Mouse (Mus musculus): Measurements from ENCODE around the gene Txnrd2.
A peak's percentile ranks its signal among the peaks of the same experiment; 100 is the strongest.

Gene Txnrd2

GRCm38 (mm10) chr16:18394777-18395619 is 31.2 kb upstream of the Txnrd2 start:
- DNase-seq, result no peak

GRCm38 (mm10) chr16:18395620-18396036 is 30.6 kb upstream of the Txnrd2 start:
- DNase-seq, result no peak

- DNase-seq, result no peak
Measured at GRCm38 (mm10) chr16:18396201-18396600, 30.0 kb upstream of the Txnrd2 start.

DNA sequence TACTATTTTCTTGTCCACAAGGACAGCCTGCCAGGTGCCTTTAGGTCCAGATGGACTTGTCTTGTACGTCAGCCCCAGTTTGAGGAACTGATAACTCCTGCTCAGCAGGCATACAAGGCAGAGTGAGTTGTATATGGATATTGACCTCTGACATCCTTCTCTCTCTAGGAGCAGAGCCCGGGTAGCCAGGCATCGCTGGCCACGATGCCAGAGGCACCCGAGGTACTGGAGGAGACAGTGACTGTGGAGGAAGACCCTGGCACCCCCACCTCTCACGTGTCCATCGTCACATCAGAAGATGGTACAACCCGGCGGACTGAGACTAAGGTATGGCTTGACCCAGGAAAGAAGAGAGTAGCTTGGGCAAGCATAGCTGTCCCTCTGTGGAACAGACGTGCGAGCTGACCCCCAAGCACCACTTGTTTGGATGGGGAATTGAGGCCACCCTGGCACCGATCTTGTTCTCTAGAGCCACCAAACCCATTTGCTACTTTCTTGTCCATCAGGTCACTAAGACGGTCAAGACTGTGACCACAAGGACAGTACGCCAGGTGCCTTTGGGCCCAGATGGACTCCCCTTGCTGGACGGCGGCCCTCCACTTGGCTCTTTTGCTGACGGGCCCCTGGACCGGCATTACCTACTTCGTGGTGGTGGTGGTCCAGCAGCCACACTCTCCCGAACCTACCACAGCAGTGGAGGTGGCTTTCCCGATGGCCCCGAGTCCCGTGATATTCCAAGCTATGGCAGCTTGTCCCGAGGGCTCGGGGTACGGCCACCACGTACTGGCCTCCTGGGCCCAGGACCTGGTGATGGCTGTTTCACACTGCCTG is 29.2 kb upstream of the Txnrd2 start:
- no peak for DNase-seq

DNA sequence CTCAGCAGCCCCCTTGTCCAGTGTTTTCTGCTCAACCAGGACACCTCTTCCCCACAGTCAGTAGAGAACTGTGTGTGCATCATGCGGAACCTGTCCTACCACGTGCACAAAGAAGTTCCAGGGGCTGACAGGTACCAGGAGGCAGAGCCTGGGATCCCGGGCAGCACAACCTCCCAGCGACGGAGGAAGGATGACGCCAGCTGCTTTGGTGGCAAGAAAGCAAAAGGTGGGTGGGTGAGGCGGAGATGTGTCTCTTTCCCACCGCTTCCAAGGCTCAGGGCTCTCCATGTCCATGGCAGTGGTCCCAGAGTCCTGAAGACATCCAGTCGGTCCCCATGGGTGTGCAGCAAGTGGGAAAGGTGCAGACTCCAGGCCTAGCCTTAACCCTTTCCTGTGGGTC is 26.2 kb upstream of the Txnrd2 start:
- DNase-seq, result no peak

DNA sequence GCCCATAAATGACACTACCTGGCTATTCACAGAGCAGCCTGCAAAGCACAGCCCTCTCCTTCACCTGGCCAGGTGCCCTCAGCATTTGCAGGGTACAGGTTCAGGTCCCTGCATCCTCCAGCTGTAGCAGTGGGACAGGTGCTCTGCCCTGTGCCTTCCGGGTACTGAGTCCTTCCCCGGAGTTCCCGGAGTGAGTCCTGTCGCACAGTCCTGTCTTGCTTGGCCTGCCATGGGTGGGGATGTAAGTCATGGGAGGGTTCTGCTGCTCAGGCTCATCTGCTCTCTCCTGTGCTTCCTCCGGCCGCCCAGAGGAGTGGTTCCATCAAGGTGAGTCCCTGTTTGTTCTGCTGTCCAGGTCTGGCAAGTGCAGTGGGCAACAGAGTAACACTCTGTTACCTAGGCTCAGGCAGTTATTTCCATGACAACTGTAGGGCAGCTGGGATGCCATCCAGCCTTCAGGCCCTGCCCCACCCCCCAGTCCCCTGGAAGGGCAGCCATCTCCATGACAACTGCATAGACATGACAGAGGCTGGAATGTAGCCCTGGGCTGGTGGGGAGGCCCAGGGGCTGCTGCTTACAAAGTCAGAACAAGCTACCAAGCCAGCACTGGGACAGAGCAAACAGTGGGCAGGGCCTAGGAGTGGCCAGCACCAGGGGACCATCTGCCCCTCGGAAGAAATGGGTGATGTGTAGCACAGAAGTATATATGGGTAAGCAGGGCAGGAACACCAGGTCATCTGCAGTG is 25.5 kb upstream of the Txnrd2 start:
- DNase-seq, result peak; percentile 62

DNA sequence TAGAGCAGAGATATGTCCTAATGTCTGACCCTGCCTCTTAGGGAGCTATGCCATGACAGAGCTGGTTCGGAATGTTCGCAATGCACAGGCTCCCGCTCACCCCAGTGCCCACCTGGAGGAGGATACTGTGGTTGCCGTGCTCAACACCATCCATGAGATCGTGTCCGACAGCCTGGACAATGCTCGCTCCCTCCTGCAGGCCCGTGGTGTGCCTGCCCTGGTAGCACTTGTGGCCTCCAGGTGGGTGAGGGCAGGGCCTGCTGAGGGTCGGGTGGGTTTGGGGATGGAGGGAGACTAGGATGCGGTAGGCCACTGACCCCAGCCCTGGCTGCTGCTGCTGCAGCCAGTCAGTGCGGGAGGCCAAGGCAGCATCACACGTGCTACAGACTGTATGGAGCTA is 22.9 kb upstream of the Txnrd2 start:
- no peak for DNase-seq

DNA sequence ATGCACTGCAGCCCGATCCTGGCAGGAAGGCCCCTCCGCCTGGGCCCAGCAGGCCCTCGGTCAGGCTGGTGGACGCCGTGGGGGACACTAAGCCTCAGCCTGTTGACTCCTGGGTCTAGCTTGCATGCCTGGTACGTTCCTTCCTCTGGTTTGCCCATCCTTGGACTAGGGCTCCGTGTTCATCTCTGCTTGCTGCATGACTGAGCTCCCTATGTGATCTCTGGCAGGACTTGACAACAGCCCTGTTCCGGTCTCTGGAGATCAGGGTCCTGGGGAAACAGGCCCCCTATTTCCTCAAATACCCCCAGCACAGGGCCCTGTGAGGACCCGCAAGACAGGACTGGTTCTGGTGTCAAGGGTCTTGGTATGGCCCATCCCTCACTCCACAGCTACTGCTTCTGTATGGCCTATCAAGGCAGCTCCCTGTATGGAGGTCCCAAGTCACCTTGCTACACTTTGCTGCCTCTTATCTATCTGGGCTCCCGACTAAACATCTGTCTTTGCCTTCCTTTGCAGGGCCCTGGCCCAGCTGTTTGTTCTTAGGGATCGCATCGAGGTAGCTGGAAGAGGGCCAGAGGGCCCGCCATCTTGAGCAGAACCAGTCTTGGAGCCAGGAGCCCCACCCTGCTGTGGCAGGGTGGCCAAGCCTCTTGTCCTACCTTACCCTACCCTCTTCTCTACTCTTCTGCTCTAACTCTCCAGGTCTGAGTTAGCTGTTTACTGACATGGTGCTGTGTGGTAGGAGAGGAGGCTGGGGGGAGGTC is 20.9 kb upstream of the Txnrd2 start:
- DNase-seq, result no peak

DNA sequence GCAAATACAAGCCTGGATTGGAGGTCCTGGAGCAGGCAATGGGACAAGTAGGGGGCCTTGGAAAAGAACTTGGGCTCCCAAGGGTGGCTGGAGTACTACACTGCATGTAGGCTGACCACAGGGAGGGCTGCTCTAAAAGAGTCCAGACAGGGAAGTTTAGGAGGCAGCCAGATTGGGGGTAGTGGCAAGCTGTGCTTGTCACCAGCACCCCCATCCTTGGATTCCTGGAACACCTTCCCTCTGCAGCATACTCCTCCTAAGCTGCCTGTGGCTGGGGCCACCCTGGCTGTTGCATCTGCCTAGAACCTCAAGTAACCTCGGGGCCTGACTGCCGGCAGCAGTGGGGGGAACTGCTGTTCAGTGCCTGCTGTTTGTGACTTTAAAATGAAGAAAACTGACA is 20.3 kb upstream of the Txnrd2 start:
- DNase-seq, result no peak

- DNase-seq, result peak; percentile 62
Measured at GRCm38 (mm10) chr16:18406293-18406692, 19.9 kb upstream of the Txnrd2 start.

- no peak for DNase-seq
Measured at GRCm38 (mm10) chr16:18407912-18408311, 18.3 kb upstream of the Txnrd2 start.

GRCm38 (mm10) chr16:18409776-18410175 is 16.4 kb upstream of the Txnrd2 start:
- no peak for DNase-seq

GRCm38 (mm10) chr16:18410418-18410817 is 15.8 kb upstream of the Txnrd2 start:
- DNase-seq, result no peak

- DNase-seq, result no peak
Measured at GRCm38 (mm10) chr16:18411026-18411649, 15.0 kb upstream of the Txnrd2 start.

DNA sequence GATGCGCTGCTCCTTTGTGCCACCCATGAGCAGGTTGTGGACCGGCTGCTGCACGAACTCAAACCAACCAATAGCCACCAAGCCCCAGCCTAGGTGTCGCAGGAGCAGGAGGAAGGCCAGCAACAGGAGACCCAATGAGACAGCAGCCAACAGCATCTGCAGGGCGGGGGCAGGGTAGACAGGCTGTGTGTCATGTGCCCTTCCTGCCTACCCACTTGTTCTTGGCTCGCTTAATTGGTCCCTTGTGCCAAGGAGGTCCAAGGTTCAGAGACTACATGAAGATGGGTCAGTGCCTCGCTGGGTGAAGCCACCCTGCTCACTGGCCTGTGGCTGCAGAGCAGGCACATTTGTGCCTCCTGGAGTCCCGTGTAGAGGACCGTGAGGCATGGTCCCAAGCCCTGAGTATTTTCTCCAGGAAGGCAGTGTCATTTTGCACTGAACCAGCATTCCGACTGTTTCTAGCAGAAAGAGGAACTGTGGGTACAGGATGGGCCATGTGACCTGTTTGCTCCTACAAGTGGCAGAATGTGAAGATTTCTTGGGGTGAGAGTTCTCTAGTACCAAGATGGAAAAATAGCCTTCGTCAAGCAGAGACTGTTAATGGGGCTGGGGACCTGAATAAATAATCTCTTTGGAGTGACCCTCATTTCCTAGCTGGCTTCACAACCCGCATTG is 14.2 kb upstream of the Txnrd2 start:
- no peak for DNase-seq

DNA sequence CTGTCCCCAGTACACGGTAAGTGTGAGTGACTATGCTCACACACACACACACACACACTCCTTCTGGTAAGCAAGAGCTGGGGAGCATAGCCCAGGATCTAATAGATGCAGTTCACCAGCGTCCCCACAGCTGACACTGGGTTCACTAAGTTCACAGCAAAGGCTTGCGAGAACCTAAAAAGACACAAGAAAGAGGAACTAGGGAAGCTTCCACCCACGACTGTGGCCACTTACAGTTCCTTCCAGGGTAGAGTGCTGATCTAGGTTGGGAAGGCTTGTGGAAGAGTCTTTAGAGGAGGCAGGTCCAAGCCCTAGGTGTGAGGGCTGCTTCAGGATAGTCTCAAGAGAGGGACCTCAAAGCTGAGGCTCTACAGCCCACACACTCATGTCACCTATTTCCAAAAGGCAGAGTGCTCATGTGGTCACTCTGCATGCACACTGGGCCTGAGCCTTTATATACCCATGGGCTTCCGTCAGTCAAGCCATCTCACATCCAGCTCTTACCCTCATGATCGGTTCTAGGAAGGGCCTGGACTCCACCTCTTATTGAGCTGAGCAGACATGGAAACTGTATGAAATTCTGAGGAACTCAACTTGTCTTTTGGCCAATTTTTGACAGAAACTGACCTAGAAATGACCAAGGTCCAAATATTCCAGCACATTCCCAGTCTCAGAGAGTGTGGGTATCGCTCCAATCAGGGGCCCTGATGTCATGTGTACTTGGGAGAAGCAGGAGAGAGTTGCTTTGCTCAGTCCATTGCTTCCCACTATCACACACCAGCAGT is 13.0 kb upstream of the Txnrd2 start:
- DNase-seq, result no peak

DNA sequence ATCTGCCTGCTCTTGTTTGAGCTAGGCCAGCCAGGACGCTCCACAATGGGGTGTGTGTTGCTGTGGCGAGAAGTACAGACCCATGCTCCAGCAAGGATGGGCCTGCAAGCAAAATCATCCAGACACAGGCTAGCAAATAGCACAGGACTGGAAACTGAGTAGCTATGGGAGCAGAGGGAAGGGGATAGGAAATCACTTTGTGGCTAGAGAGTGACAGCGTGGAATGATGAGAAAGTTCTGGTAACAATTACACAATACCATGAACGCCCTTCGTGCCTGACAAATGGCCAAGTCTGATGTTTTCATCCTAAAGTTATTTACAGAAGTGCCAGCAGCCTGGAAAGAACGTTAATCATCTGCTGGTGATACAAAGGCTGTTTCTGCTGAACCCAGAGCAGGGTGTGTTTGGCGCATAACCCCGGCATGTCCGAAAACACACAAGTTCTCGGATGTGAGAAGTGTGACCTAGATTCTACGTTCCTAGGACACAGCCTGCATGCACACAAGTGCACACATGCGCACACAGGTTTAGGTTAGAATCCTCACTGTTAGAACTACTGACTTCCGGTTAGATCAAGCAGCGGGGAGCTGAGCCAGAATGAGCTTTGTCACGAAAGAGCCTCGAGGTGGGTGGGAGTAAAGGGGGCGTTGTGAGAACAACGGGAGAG is 10.0 kb upstream of the Txnrd2 start:
- no peak for DNase-seq

DNA sequence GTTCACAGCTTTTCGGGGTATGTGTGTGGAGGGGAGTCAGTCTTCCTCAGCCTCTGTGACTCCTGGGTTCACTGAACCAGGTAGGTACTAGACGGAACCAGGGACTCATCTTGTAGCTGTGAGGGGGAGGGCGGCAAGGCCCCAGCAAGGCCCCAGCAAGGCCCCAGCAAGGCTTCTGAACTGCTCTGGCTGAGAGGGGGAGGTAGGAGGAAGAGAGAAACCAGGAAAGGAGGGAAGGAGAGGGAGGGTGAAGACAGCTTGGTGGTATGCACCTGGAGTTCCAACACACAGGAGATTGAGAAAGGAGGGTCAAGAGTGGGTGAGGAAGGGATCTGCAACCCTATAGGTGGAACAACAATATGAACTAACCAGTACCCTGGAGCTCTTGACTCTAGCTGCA is 9.3 kb upstream of the Txnrd2 start:
- no peak for DNase-seq

GRCm38 (mm10) chr16:18417491-18417890 is 8.7 kb upstream of the Txnrd2 start:
- DNase-seq, result no peak
